Mouse (Mus musculus) limb, embryonic 13.5 days (tissue): Measurements from ENCODE around the gene Taok3. TPM values are rescaled to one million over a fixed set of nuclear protein-coding genes. Genes with fewer than 3 reads are reported as not detected.

Source experiments
- ATAC-seq: fragments of 200-750 bp; cut with Nextera tagmentation; 2 replicates; pipeline ENCODE4 v1.8.0; 2017; ENCODE audit warnings: low read depth, moderate number of reproducible peaks, moderate TSS enrichment; ENCODE audit not compliant: low FRiP score
- H3K27ac ChIP-seq: fragments of 300-500 bp; sonication (generic); 2 replicates; pipeline ENCODE4 v1.5.1; 2015; ENCODE audit warnings: inconsistent platforms, mild to moderate bottlenecking, moderate library complexity
- H3K27me3 ChIP-seq: fragments of 300-500 bp; sonication (generic); 2 replicates; pipeline ENCODE4 v1.6.1; 2015; ENCODE audit warnings: mild to moderate bottlenecking, inconsistent platforms
- H3K36me3 ChIP-seq: fragments of 300-500 bp; sonication (generic); 2 replicates; pipeline ENCODE4 v1.6.1; 2015; ENCODE audit warnings: inconsistent platforms, mild to moderate bottlenecking, moderate library complexity
- H3K4me1 ChIP-seq: fragments of 300-500 bp; sonication (generic); 2 replicates; pipeline ENCODE4 v1.6.1; 2015; ENCODE audit warnings: inconsistent platforms
- H3K4me2 ChIP-seq: fragments of 300-500 bp; sonication (generic); replicated peaks from 2 replicates; pipeline ENCODE4 v1.6.1; 2015; ENCODE audit warnings: inconsistent platforms, mild to moderate bottlenecking, moderate library complexity
- H3K4me3 ChIP-seq: fragments of 300-500 bp; sonication (generic); 2 replicates; pipeline ENCODE4 v1.5.1; 2015; ENCODE audit warnings: moderate library complexity, mild to moderate bottlenecking, inconsistent platforms
- H3K9ac ChIP-seq: fragments of 300-500 bp; sonication (generic); 2 replicates; pipeline ENCODE4 v1.6.1; 2015; ENCODE audit warnings: mild to moderate bottlenecking, inconsistent platforms
- H3K9me3 ChIP-seq: fragments of 300-500 bp; sonication (generic); 2 replicates; pipeline ENCODE4 v1.6.1; 2016; ENCODE audit warnings: inconsistent platforms
- WGBS: fragments of 180-500 bp; shearing (Covaris S2); methylation state at CpG from one replicate; pipeline ENCODE4 v1.1.7; 2015; 5-methylcytosine and 5-hydroxymethylcytosine counted together
- polyA plus RNA-seq: library from polyadenylated mRNA; unstranded; fragments of >200 nt; fragmentation: Nextera tagmentation; extraction: Ambion mirVana; gene quantifications from 2 replicates; pipeline ENCODE4 v1.2.1, GENCODE M21; 2015

Taok3 gene
- polyA plus RNA-seq, 1 experiment from 2014 or later: 11.9 TPM

DNA sequence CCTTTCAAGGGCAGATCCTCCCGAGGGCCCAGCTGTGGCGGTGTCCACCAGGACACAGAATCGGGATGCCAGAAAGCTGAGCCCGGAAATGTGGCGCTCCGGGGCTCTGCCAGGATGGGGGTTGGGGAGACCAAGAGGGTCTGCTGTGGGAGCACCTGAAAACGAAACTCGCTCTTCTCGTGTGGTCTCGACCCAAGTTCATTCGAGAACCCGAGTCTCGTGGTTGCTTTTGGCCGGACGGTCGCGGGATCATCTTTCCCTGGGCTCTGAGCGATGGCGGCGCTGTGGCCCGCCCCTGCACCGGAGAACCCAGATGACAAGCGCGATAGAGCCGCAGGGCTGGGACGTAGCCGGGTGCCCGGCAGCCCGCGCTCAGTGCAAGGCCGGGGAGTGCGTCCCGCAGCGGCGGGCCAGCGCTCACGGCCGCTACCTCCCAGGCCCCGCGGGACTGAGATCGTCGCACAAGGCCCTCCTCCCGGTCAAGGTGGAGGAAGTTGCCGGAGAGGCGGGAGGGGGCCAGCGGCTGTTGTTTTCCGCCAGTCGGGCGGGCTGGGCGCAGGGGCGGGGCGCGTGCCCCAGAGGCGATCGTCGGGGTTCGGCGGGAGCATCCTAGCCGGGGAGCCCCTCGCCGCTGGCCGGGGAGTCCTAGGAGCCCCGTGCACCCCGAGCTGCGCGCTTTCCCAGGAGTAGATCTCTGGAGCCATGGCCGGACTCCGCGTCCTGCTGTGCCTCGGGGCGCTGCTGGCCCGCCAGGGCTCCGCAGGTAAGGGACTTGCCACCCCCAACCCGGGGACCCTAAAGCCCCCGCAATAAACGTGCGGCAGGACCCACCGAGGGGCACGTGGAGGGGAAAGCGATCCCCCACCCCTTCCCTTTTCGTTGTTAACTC is 199.1 kb downstream of the Taok3 start, which contains the start of gene Vsig10:
Vsig10 (plus strand) TSS at position 343 of the 889 bp plus-strand sequence.
- ATAC-seq: peak; percentile 37
- no peaks in the 10 kb centered on the region for H3K36me3 ChIP-seq
- peak within 1 kb of the TSS; percentile 78 for H3K4me3 ChIP-seq
- peak within 1 kb of the TSS; percentile 96 for H3K4me2 ChIP-seq
- H3K4me1 ChIP-seq: peaks cover 16% of the 10 kb centered on the region
- H3K9me3 ChIP-seq: no peaks in the 10 kb centered on the region
- peaks cover 22% of the 10 kb centered on the region for H3K27me3 ChIP-seq
- under 1% methylated on average over 79 of the region's 81 CpGs for WGBS
- H3K27ac ChIP-seq: peak within 1 kb of the TSS; percentile 52; the same call in 1 of the 2 replicates
- H3K9ac ChIP-seq: peak within 1 kb of the TSS; percentile 84

DNA sequence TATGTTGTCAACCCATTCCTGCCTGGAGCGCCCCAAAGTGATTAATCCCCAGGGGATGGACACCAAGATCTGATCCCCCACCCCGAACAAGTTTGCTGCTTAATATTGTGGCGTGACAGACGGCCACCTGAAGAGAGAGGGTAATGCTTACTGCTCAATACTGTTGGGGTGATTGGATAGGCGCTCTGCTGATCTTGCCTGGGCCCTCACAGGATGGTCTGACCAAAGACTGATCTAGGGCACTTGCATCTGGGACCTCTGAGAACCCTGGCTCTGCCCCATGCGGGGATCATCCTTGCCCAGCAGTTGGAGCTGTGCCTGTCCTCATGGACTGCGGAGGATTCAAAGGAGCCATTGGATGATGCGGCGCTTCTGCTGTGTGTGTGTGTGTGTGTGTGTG is 203.8 kb downstream of the Taok3 start:
- no peak overlapping the region for H3K27ac ChIP-seq
- H3K9ac ChIP-seq: no peak overlapping the region
- peaks cover 15% of the 10 kb centered on the region for H3K27me3 ChIP-seq
- H3K4me1 ChIP-seq: peaks cover 4% of the 10 kb centered on the region; the same call in 1 of the 2 replicates
- H3K4me2 ChIP-seq: no peak overlapping the region
- 0 out of 2 replicates have a peak, but pooled peaks cover 2% of the 10 kb centered on the region for H3K36me3 ChIP-seq
- H3K9me3 ChIP-seq: no peaks in the 10 kb centered on the region
- ATAC-seq: no peak
- no peak overlapping the region for H3K4me3 ChIP-seq
- 81% methylated on average over 9 of the region's 9 CpGs for WGBS

Other genes starting within 250 kb of the Taok3 start
- gene Suds3, start 4.0 kb upstream of the Taok3 start, polyA plus RNA-seq: 76.9 and 78.2 TPM in 2 replicates
- gene Pebp1, start 167.5 kb downstream of the Taok3 start, polyA plus RNA-seq: 763 and 771 TPM in 2 replicates
- gene Vsig10, start 199.0 kb downstream of the Taok3 start, polyA plus RNA-seq: 7.6 and 9.6 TPM in 2 replicates
- 54.9 and 55.2 TPM in 2 replicates for gene Wsb2, start 237.2 kb downstream of the Taok3 start, polyA plus RNA-seq